Mouse (Mus musculus): ENCODE measurements around the gene Apobec3.

The Apobec3 gene

DNA sequence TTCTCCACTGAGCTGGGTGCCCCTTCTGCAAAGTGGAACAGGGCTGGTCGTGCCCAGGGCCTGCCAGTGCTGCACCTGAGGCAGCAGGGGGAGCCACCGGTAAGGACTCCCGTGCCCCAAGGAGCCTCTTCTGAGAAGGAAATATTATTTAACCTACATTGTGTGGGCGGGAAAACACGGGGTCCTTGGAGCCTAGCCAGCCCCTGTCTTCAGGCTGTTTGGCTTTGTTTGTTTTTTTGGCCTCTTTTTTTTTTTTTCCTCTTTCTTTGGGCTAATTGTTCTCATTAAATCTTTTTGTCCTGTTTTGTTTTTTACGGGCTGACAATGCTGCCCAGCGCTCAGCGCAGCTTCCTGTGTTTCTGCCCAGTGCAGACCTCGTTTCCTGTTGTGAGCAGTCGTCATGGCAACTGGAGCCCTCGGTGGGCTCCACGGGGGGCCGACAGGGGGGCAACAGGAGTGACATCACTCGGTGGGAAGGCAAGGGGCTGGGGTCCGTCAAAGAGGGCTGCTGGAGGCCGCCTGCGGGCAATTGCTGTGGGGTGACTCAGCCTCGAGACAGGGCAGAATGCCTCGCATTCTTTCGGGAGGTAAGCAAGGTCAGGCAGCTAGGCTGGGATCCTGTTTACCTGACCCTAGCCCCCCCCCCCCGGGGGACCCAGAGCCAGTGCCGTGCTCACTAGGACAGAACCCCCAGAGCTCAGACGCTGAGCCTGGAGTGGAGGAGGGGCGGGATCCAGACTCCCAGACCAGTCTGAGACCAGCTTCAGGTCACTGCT lies 59.0 kb downstream of the Apobec3 start:
- DNase-seq (ENCODE audit: low spot score in 2 of 2): no peak

DNA sequence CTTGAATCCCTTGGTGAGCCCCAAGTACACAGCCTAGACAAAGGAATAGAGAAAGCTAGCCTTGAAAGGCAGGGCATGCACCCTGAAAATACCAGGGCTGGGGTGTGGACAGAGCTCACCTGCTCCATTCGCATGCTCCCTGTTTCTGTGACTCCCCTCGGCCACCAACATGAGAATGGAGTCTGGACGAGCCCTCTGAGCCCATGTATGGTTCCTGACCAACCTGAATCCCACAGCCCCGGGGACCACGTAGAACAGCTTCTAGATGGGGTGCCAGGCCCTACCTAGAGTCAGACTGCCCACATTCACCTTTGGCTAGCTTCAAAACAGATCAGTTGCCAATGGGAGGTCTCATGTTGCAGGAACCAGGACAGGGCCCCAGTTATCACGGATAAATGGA lies 59.8 kb downstream of the Apobec3 start:
- no peak for DNase-seq (ENCODE audit: low spot score in 2 of 2)

DNA sequence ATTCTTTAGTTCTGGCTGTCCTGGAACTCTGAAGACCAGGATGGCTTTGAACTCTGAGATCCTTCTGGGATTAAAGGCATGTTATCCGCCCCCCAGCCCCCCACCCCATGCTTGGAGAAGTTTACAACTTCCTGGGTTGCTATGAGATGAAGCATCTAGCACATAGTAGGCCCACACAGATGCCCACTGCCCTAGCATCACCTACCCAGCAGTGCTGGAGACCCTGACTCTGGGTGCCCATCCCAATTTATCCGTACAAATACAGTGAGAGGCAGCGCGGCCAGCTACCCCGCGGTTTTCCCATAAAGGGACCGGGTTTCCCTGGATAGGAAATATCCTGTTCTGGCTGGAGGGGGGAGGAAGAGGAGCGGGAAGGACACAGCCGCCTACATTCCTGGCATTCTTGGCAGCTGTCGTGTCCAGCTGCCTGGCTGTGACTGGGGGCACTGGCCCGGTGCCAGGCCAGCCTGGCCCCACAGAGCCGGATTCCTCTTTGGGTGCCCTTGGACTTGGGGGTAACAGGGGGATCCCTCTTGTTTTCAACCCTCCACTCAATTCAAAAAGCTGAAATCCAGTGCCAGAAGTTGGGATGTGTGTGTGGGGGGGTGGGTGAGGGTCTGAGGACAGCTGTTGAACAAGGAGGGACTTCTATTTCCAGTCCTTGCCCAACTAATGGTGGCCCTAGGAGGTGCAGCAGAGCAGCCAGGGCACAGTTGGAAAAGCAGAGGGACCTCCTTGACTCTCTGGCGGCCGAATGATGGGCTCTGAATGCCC lies 60.5 kb downstream of the Apobec3 start:
- DNase-seq (ENCODE audit: low spot score in 2 of 2): no peak

DNA sequence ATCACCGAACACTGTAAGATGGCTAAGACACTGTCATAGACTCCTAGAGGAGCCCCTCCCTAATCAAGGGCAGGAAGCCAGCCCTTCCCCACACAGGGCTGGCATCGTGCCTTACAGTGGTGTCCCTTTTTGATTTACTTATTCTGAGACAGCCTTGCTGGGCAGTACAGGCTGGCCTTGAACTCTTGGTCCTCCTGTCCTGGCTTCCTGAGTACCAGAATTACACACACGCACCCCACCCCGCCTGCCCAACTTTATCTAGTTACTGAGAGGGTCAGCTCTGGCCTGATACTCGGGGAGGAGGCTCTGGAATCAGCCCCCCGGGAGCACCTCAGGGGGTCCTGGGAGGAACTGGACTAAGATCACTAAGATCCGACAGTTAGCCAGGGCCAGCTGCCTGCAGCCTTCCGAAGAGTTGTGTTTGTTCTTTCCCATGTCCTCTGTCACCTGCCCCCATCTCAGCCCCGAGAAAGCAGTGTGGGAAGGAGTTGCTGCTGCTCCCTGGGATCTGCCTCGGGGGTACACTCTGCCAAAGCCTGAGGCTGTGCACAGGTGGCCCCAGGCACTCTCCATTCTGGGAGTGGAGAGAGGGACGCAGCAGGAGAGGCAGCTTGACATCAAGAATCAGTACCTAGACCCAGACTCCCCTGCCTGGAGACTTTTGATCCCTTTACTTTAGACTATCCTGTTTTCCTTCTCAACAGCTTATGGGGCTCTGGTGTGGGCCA lies 61.2 kb downstream of the Apobec3 start:
- DNase-seq (ENCODE audit: low spot score in 2 of 2): no peak

DNA sequence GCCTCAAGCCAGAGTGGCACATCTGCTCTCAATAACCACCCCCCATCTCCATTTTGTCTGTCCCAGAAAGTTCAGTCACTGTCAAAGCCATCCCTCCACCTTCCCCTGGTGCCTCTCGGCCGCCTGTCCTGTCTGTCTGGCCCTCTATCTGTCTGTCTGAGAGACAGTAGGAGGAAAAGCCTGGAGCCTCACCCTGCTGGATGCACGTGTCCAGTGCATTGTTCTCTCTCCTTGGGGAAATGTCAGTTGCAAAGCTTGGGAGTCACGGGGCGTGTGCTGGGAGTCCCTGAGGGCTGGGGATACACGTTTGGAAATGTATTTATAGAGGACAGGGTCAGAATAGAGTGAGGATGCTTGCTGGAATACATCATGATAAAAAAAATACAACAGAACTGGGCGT lies 62.0 kb downstream of the Apobec3 start:
- no peak for DNase-seq (ENCODE audit: low spot score in 2 of 2)

DNA sequence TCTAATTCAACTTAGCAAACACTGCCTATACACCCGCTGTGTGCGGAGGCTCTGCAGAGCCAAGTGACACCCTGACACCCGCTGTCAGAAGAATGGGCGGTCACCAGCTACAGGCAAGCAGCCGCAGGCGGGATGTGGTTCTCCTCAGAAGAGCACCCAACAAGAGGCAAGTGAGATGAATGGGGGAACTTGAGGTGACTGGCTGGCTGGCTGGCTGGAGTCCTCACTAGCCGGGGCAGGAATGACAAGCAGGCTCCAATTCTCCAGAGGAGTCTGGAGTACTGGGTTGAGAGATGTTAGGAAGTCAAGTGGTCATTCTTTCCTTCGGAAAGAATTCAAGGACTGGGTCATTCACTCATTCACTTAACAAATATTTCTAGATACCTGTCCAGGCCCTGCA lies 65.1 kb downstream of the Apobec3 start:
- no peak for DNase-seq (ENCODE audit: low spot score in 2 of 2)

DNA sequence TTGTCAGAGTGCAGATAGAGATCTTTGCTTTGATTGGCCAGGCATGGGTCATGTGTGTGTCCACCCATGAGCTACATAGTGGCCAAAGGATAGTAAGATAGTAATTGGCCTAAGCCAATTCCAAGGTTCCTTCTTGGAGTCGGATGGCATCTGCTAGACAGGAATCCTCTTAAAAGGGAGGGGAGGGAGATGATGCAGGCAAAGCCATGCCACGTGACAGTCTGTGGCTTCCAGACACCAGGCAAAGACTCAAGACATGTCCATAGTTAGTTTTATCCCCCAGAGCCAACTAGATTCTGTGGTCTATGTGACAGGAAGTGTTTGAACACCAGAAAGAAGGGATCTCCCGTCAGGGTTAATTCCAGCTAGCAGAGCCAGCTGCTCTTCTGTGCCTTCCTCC lies 67.0 kb downstream of the Apobec3 start:
- DNase-seq (ENCODE audit: low spot score in 2 of 2): no peak

DNA sequence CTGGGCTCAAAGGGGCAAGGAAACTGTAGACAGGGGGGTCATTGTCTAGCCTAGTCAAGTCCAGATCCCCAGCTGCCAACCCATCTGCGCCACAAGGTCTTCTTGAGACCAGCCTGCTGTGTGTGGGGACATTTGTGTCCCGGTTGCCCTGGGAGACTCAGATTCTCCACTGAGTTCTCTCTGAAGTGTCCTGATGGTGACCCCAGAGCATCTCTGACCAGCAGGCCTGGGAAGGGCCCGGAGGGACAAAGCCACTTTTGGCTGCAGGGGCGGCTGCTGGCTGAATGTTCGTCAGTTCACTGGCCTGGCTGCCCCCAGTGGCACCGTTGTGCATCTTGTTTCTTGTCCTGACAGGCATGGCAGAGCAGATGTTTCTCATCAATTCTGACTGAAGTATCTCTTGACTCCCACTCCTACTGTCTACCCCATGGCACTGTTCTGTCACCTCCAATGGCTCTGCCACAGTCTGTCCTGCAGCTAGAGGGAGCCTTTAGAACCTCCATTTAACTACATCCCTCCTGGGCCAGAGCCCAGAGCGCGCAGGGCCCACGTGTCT lies 70.0 kb downstream of the Apobec3 start:
- no peak for DNase-seq (ENCODE audit: low spot score in 2 of 2)

DNA sequence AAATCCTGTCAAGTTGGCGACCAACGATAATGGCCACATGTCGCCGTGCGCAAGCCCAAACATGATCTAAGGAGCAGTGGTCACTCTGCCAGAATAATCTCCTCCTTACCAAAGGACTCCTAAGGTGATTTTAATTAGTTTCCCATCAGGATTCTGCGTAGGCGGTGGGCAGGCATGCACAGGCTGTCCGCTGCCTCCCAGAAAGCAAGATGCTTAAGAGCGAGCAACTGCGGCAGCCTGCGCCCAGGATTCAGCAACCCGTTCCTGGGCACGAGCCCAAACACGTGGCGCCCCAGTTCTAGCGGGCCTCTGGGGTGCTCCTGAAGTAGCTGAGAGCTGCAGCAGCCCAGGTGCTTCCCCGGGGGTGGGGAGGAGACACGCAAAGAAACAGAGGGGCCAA lies 71.2 kb downstream of the Apobec3 start:
- DNase-seq (ENCODE audit: low spot score in 2 of 2): no peak

DNA sequence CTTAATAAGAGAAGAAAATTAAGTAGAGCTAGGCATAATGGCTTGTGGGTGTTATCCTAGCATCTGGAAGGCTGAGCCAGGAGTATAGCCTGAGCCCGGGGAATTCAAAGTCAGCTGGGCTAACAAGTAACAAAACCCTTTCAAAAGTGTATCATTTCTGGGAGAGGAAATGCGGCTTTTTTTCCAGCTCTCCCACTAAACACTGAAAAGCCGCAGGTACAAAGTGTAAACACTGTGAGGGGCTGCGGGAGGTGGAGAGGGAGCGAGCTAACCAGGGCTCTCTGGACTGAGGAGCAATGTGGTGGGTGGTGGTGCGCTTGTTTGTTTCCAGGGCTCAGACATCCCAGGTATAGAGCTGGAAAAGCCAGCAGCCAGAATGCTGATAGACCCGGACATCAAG lies 72.9 kb downstream of the Apobec3 start:
- DNase-seq (ENCODE audit: low spot score in 2 of 2): no peak
